Mouse (Mus musculus) right cerebral cortex, postnatal 4 days (tissue): Measurements from ENCODE around the gene Pou2f3.

Experiments
- DNase-seq: peaks from one replicate; pipeline ENCODE4 v3.0.0-alpha.2; 2022

Gene Pou2f3

DNA sequence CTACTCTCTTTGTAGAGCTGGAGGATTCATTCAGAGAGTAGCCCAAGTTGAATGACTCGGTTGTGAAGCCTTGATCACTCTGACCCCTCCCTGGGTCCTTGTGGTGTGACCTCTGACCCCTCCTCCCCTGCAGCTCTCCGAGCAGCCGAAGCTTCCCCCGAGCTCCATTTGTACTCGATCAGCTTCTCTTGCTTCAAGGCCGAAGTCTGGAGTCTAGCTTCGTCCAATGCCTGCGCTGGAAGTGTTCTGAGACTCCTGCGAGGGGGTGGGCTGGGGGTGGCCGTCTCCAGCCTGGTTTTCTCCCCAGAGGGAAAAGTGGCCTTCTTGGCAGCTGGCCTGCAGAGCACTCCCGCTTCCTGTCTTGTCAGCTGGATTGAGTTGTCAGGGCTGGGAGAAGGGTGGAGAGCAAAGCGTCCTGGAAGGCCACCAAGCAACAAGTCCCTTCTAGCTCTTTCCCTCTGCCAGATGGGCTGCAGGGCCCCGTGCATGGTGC lies at the start of gene Pou2f3:
Pou2f3 (minus strand) TSS at position 180 of the 493 bp plus-strand sequence.
- peak; percentile 40 for DNase-seq

DNA sequence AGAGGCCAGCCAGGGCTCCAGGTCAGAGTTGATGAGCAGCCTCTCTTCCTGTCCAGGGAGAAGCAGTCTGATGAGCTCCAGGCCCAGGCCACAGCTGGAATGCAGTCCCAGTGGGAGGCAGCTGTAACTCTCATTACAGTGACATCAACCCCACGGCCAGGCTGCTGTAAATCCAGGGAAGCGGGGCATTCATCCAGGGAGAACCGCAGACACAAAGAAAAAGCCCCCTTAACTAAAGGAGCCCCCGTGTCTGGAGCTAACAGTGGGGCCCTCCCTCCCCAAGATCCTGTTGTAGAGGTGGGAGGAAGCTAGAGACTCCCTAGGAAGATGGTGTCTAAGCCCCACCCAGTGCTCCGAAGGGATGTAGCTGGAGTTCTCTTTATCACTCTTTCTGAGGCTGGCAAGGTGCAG lies 43.1 kb upstream of the Pou2f3 start:
- DNase-seq: no peak

GRCm38 (mm10) chr9:43252790-43253189 lies 42.6 kb upstream of the Pou2f3 start:
- DNase-seq: no peak

- no peak for DNase-seq
Observed at GRCm38 (mm10) chr9:43251786-43252185, 41.6 kb upstream of the Pou2f3 start.

DNA sequence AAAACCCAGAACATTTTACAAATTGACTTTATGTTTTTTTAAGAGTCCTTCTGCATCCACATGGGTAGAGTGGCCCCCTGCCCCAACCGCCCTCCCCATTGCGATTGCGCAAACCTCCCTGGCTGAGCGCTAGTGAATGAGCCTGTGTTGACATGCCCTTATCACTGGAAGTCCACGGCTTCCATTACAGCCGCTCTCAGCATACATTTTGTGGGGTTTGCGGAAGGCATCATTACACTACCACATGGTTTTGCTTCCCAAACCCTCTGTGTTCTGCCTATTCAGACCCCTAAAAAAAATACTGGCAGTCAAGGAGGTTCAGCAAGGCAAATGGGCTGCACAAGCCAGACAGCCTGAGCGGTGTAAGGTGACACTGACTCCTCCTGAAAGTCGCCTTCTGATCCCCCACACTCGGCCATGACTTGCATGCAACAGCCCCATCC lies 36.6 kb upstream of the Pou2f3 start:
- DNase-seq: no peak

DNA sequence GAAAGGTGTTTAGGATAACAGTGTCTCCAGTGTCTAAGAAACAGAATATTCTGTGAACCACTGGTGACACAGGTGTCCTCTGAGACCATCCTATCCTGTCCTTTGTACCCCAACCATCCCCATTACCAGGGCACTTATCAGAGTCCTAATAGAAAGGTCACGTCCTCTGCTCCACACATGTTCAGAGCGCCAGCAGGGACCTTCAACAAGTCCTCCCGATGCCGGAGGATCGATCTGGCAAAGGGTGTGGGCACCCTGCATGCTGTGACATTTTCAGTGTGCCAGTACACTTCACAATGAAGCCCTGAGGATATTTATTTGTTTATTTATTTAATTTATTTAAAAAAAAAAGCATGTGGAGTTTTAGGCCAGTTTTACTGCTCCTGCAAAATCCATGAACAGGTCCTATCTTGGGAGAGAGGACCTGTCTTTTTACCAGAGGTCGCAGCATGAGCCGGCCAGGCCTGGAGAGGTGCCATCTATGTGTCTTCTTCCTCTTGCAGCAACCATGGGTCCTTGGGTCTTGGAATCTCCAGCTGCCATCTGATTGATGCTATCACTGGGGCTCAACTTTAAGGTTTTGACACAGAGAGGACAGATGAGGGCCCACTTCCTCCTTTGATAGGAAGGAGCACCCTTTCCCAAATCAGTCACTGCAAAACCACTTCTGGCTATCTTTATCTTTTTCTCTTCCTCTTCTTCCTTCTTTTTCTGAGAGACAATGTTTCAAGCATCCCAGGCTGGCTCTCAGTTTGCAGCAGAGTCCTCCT lies 35.8 kb upstream of the Pou2f3 start:
- DNase-seq: no peak

GRCm38 (mm10) chr9:43242432-43242831 lies 32.3 kb upstream of the Pou2f3 start:
- no peak for DNase-seq

- DNase-seq: no peak
Observed at GRCm38 (mm10) chr9:43241970-43242369, 31.8 kb upstream of the Pou2f3 start.

DNA sequence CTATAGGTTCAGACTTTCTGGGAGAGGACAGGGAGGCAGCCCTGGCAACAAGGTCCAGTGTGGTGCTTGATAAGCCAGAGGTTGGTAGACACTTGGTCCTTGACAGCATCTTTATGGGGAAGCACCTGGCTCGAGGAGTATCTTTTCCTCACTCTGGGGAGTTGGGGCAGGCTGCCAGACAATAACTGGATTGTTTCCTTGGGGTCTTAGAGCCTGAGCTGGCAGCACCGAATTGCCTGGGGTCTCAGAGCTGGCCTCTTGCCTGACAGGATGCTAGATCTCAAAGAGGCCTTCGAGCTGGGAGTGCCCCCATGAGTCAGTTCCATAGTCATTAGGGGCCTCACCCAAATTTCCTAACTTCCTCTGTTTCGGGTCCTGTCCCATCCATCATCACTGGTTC lies 31.1 kb upstream of the Pou2f3 start:
- DNase-seq: no peak

DNA sequence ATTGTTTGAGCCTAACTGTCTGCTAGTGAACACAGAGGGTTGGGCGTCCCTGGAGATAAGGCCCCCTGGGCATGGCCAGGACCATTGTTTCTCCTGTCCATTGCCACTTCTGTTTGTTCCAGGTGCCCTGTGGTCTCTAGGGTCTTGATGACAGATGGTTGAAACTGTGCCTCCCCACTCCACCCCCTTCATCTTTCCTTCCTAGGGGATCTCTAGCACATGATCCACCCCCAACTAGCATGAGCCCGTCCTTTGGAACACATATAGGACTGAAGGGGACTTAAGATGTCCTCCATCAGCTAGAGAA lies 30.4 kb upstream of the Pou2f3 start:
- no peak for DNase-seq

DNA sequence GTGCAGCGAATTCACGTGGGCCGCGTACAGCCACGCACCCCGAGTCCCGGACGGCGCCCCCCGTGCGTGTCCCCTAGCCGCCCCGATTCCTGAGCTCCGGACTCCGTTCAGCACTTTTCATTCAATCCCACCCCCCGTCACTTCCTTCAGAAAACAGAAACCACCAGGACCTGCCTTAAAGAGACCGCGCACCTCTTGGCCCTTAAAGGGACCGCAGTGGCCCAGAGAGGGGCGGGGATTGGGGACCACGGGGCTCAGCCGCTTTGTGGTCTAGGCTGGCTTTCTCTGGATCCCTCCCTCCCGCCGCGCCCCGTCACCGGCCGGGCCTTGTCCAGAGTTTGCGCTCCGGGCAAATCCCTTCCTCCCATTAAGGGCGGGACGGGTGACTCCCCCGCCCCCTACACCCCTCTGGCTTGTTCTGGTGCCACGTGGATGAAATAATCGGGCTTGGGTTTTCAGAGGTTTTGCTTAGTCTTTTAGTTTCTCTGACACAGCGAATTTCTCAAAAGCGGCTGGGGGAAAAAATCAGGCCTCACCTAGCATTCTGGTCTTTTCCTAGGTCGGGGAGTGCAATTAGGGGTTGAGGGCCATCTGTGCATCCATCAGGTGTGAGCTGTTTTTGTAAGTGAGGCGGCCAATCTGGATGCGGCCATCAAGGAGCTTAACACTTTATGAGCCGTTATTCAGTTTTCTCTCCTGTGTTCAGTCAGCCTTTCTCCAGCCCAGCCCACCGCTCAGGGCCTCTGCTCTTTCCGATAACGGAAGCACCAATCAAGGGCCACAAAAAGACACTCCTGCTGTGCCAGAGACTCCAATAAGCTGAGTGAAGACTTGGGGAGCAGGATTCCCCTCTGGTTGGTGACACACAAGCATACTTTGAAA lies 29.8 kb upstream of the Pou2f3 start, which contains the start of gene Oaf:
Oaf (minus strand) TSS at position 200 of the 882 bp plus-strand sequence.
- peak; percentile 47 for DNase-seq

GRCm38 (mm10) chr9:43238631-43239545 lies 28.7 kb upstream of the Pou2f3 start:
- DNase-seq: no peak

- no peak for DNase-seq
Observed at GRCm38 (mm10) chr9:43238167-43238566, 28.0 kb upstream of the Pou2f3 start.

- DNase-seq: no peak
Observed at GRCm38 (mm10) chr9:43237111-43237775, 27.1 kb upstream of the Pou2f3 start.

GRCm38 (mm10) chr9:43236576-43236975 lies 26.4 kb upstream of the Pou2f3 start:
- no peak for DNase-seq

- DNase-seq: no peak
Observed at GRCm38 (mm10) chr9:43236106-43236505, 25.9 kb upstream of the Pou2f3 start.

- DNase-seq: no peak
Observed at GRCm38 (mm10) chr9:43235336-43235735, 25.2 kb upstream of the Pou2f3 start.

DNA sequence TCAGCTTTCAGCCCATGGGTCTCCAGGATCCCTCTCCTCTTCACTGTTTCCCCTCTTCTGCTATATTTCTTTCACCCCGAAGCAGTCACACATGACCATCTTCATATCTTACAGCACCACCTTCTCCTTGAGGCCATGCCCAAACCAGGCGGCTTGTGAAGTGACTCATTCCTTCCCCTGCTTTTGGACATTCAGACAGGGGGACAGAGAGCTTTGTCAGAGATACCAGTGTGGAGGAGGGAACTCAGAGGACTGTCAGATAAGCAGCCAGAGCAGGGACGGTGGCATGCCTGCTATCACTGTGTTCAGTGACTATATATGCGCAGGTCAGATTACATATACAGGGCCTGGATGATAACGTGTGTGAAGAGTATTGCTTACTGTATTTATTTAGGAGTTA lies 24.3 kb upstream of the Pou2f3 start:
- no peak for DNase-seq

DNA sequence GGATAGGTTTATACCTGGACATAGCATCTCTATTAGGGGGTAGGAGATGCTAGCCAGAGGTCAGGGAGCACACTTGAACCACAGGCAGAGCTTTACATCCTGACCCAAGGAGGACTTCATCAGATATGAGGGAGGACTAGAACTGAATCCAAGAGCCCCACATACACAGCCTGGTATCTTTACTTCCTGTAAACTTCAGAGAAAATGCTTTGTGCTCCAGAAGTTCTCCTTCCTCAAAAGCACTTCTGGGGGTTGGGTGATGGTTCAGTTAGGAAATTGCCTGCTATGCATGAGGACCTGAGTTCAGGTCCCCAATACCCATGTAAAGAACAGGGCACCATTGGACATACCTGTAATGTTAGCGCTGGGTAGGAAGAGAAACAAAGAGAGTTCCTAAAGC lies 23.3 kb upstream of the Pou2f3 start:
- no peak for DNase-seq

GRCm38 (mm10) chr9:43233044-43233443 lies 22.9 kb upstream of the Pou2f3 start:
- no peak for DNase-seq

DNA sequence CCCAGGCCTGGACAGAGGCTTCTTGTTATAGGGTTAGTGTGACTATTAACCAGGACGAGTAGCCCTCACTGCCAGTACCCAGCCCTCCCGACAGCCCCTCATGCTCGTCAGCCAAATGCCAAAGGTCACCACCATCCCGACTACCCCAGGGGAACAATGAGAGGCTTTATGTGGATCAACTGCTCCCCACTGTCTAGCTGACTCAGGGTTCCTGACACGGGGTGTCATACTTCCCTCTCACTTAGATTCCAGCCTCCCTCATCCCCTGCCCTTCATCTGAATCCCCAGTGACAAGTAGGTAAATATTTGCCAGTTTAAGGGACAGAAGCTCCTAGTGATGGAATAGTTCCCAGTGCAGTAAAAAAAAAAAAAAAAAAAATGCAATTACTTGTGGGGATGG lies 22.1 kb upstream of the Pou2f3 start:
- DNase-seq: no peak

GRCm38 (mm10) chr9:43231805-43232204 lies 21.6 kb upstream of the Pou2f3 start:
- no peak for DNase-seq
